Mouse (Mus musculus): ENCODE results near the gene Atp8b4. TPM values are rescaled to one million over a fixed set of nuclear protein-coding genes. Genes with fewer than 3 reads are reported as not detected.
A peak's percentile ranks its signal among the peaks of the same experiment; 100 is the strongest.

Gene Atp8b4
- polyA plus RNA-seq, 1 experiment from 2014 or later: 5.2 TPM

- ATAC-seq: no peak
- no peak overlapping the region for H3K4me2 ChIP-seq (ENCODE audit: low read depth, low read length)
- 75% methylated on average over 8 of the region's 8 CpGs for WGBS (ENCODE audit: insufficient replicate concordance)
Measured at GRCm38 (mm10) chr2:126493306-126493705, 7.2 kb downstream of the Atp8b4 start.

GRCm38 (mm10) chr2:126492713-126493112 lies 7.8 kb downstream of the Atp8b4 start:
- Histone ChIP-seq H3K36me3 (replicated peaks; ENCODE audit: insufficient read depth, low read length) (no peaks in the 10 kb centered on the region), H3K27me3 (ENCODE audit: insufficient read depth, low read length) (no peaks in the 10 kb centered on the region), H3K9ac (replicated peaks) (no peak overlapping the region), H3K4me2 (ENCODE audit: low read depth, low read length) (no peak overlapping the region), H3K4me1 (ENCODE audit: insufficient read depth) (0 out of 2 replicates have a peak, but pooled peaks cover 2% of the 10 kb centered on the region), H3K9me3 (ENCODE audit: low read length) (no peaks in the 10 kb centered on the region), H3K4me3 (ENCODE audit: low read depth, low read length) (no peak overlapping the region), H3K27ac (ENCODE audit: low read depth) (no peak overlapping the region)
- DNase-seq (no peak), ATAC-seq (no peak)
- 53% methylated on average over 5 of the region's 5 CpGs for WGBS (ENCODE audit: insufficient replicate concordance)
- TF ChIP-seq EP300 (IDR thresholded peaks at IDR 0.05; ENCODE audit: low read depth) (no peak), CTCF (IDR thresholded peaks at IDR 0.05; ENCODE audit: low read depth) (no peak)

More at GRCm38 (mm10) chr2:126493306-126493705, 7.2 kb downstream of the Atp8b4 start:
- Histone ChIP-seq H3K9me3 (ENCODE audit: low read length) (no peaks in the 10 kb centered on the region), H3K4me3 (ENCODE audit: low read depth, low read length) (no peak overlapping the region), H3K4me1 (ENCODE audit: insufficient read depth) (0 out of 2 replicates have a peak, but pooled peaks cover 2% of the 10 kb centered on the region), H3K36me3 (replicated peaks; ENCODE audit: insufficient read depth, low read length) (no peaks in the 10 kb centered on the region), H3K27me3 (ENCODE audit: insufficient read depth, low read length) (no peaks in the 10 kb centered on the region), H3K27ac (ENCODE audit: low read depth) (no peak overlapping the region), H3K9ac (replicated peaks) (no peak overlapping the region)
- TF ChIP-seq EP300 (IDR thresholded peaks at IDR 0.05; ENCODE audit: low read depth): no peak
- no peak for TF ChIP-seq CTCF (IDR thresholded peaks at IDR 0.05; ENCODE audit: low read depth)
- DNase-seq: no peak

DNA sequence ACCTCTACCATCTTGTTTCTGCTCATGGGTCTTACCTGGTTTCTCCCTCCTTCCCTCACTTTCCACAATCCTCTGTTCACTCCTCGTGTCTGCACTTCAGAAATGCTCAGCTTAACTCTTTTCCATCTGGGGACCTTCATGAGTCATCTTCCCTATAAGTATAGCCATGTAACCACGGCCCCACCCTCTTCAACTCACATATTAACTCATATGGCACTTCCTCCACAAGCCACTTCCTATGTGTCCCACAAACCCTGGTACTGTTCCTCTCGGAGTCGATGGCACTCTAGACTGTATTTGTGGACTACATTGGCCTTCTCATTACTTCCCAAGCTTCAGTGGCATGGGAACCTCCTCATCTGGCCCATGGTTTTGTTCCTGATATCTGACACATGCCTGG lies 9.0 kb downstream of the Atp8b4 start:
- Histone ChIP-seq H3K9me3 (ENCODE audit: low read length) (no peaks in the 10 kb centered on the region), H3K27ac (ENCODE audit: low read depth) (peak overlapping the region; percentile 49; the same call in 1 of the 2 replicates), H3K4me2 (ENCODE audit: low read depth, low read length) (peak overlapping the region; percentile 44), H3K4me3 (ENCODE audit: low read depth, low read length) (peak overlapping the region; percentile 26), H3K36me3 (replicated peaks; ENCODE audit: insufficient read depth, low read length) (no peaks in the 10 kb centered on the region), H3K4me1 (ENCODE audit: insufficient read depth) (0 out of 2 replicates have a peak, but pooled peaks cover 2% of the 10 kb centered on the region), H3K9ac (replicated peaks) (no peak overlapping the region), H3K27me3 (ENCODE audit: insufficient read depth, low read length) (no peaks in the 10 kb centered on the region)
- no peak for DNase-seq
- TF ChIP-seq CTCF (IDR thresholded peaks at IDR 0.05; ENCODE audit: low read depth) (no peak), EP300 (IDR thresholded peaks at IDR 0.05; ENCODE audit: low read depth) (no peak)
- WGBS (ENCODE audit: insufficient replicate concordance): 31% methylated on average over 4 of the region's 4 CpGs
- no peak for ATAC-seq

DNA sequence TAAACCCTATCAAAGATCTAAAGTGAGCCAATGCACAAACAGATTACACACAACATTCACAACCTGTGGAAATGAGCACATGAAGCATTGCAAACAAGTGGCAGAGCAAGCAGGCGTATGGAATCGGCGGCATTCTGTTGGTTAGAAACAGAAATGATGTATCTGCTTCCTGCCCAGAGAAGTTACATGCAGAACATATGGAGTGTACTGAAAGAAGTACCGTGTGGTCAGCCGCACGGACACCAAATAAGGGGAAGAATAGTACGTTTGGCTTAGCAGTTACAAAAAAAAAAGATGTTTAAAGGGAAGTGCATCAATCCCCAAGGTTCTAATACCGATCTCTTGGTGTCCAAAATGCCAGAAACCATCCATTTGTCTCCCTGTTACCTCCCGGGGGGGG lies 9.9 kb downstream of the Atp8b4 start:
- H3K4me1 ChIP-seq (ENCODE audit: insufficient read depth): 0 out of 2 replicates have a peak, but pooled peaks cover 1% of the 10 kb centered on the region
- DNase-seq: no peak
- TF ChIP-seq EP300 (IDR thresholded peaks at IDR 0.05; ENCODE audit: low read depth) (no peak), CTCF (IDR thresholded peaks at IDR 0.05; ENCODE audit: low read depth) (no peak)
- H3K9ac ChIP-seq (replicated peaks): no peak overlapping the region
- H3K4me3 ChIP-seq (ENCODE audit: low read depth, low read length): peak overlapping the region; percentile 26
- H3K36me3 ChIP-seq (replicated peaks; ENCODE audit: insufficient read depth, low read length): no peaks in the 10 kb centered on the region
- peak overlapping the region; percentile 44 for H3K4me2 ChIP-seq (ENCODE audit: low read depth, low read length)
- WGBS (ENCODE audit: insufficient replicate concordance): 56% methylated on average over 9 of the region's 9 CpGs
- no peaks in the 10 kb centered on the region for H3K27me3 ChIP-seq (ENCODE audit: insufficient read depth, low read length)
- no peaks in the 10 kb centered on the region for H3K9me3 ChIP-seq (ENCODE audit: low read length)
- ATAC-seq: no peak
- no peak overlapping the region; the same call in 1 of the 2 replicates for H3K27ac ChIP-seq (ENCODE audit: low read depth)

DNA sequence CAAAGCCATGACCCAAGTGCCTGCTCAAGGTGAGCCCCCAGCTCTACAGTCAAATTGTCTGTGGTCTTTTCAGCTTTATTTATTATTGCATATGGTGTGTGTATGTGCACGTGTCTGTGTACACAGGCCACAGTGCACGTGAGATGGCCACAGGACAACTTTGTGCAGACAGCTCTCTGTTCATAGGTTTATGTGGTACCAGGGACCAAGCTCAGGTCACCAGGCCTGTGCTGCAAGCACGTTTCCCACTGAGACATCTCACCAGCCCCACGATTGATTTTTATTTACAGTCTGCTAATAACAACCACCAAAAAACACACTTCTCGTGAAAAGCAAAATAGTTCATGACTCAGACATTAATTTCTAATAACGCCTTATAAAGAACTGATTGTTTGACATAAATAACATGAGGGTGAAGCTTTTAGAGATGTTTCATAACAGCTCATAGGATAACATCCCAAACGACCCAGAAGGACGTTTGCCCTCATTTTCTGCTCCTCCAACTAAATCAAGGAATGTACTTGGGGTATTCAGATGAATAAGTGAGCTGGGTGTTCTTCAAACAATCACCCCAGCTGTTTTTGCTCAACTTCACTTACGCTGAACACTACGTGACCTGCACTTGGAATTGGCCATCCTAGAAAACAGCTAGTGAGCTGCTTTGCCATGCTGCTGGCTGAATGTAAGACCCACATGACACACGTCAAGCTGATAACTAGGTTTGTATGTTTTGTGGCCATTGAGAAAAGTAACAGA lies 15.0 kb downstream of the Atp8b4 start:
- no peaks in the 10 kb centered on the region for H3K9me3 ChIP-seq (ENCODE audit: low read length)
- no peak overlapping the region for H3K27ac ChIP-seq (ENCODE audit: low read depth)
- WGBS (ENCODE audit: insufficient replicate concordance): 71% methylated on average over 11 of the region's 11 CpGs
- no peak overlapping the region for H3K4me2 ChIP-seq (ENCODE audit: low read depth, low read length)
- no peaks in the 10 kb centered on the region for H3K36me3 ChIP-seq (replicated peaks; ENCODE audit: insufficient read depth, low read length)
- ATAC-seq (no peak), DNase-seq (no peak)
- H3K4me3 ChIP-seq (ENCODE audit: low read depth, low read length): no peak overlapping the region
- H3K9ac ChIP-seq (replicated peaks): no peak overlapping the region
- TF ChIP-seq CTCF (IDR thresholded peaks at IDR 0.05; ENCODE audit: low read depth): no peak
- no peak for TF ChIP-seq EP300 (IDR thresholded peaks at IDR 0.05; ENCODE audit: low read depth)
- H3K4me1 ChIP-seq (ENCODE audit: insufficient read depth): no peaks in the 10 kb centered on the region
- no peaks in the 10 kb centered on the region for H3K27me3 ChIP-seq (ENCODE audit: insufficient read depth, low read length)

- TF ChIP-seq EP300 (IDR thresholded peaks at IDR 0.05; ENCODE audit: low read depth) (no peak), CTCF (IDR thresholded peaks at IDR 0.05; ENCODE audit: low read depth) (no peak)
- no peak overlapping the region for H3K27ac ChIP-seq (ENCODE audit: low read depth)
- H3K9me3 ChIP-seq (ENCODE audit: low read length): no peaks in the 10 kb centered on the region
- H3K27me3 ChIP-seq (ENCODE audit: insufficient read depth, low read length): no peaks in the 10 kb centered on the region
- DNase-seq: no peak
- ATAC-seq: no peak
- H3K4me1 ChIP-seq (ENCODE audit: insufficient read depth): no peaks in the 10 kb centered on the region
- 61% methylated on average over 6 of the region's 6 CpGs for WGBS (ENCODE audit: insufficient replicate concordance)
- no peak overlapping the region for H3K9ac ChIP-seq (replicated peaks)
- H3K4me2 ChIP-seq (ENCODE audit: low read depth, low read length): no peak overlapping the region
- no peaks in the 10 kb centered on the region for H3K36me3 ChIP-seq (replicated peaks; ENCODE audit: insufficient read depth, low read length)
- no peak overlapping the region for H3K4me3 ChIP-seq (ENCODE audit: low read depth, low read length)
Measured at GRCm38 (mm10) chr2:126483337-126483736, 17.1 kb downstream of the Atp8b4 start.

All from liver, postnatal 0 days (tissue).